Mouse (Mus musculus) right cerebral cortex, adult 2 months (tissue): Measurements from ENCODE around the gene A030003K21Rik.
"Not testable (repeated sequence)": the region's sequence is repeated elsewhere in the genome, so short reads cannot be mapped to it uniquely, and the experiment has no call there.

Experiments
- DNase-seq, 2 experiments: peaks; one replicate each; pipeline ENCODE4 v3.0.0; 2021 to 2022; ENCODE audit warnings: low spot score in 2 of 2

Gene A030003K21Rik

DNA sequence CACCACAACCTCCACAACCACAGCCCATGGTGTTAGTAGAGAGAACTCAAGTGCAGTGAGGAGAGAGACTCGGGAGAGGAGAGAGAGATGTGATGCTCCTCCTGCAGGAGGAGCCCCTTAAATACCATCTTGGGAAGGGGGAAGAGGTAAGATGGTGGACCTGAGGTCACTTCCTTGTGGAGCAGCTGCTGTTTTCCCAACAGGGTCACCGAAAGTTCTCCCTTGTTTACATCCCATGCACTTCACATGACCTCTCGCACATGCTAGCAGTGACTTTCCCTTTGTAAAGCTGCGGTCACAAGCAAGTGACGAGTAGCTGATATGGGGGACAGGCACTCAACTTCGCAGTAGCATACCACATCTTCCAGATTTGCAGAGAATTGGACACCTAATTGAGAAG is at the start of gene A030003K21Rik:
A030003K21Rik (minus strand) TSS at position 94 of the 400 bp plus-strand sequence.
- not testable (repeated sequence) for DNase-seq

DNA sequence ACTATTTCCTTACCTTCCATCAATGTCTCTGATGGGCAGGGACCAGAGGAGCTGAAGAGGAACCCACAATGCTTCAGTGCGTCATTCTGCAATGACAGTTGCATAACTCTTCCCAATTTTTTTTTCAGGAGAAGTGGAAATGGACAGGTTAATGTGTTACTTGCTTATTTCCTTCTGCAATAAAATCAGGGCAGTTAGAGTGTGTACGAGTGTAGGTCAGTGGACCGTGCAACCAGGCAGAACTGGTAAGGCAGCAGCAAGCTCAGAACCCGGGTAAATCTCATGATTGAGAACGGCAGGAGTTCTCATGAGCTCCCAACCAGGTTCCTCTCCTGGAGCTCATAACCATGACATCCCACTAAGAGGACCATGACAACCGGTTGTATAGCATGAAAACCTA is 48.9 kb upstream of the A030003K21Rik start:
- no peak for DNase-seq

DNA sequence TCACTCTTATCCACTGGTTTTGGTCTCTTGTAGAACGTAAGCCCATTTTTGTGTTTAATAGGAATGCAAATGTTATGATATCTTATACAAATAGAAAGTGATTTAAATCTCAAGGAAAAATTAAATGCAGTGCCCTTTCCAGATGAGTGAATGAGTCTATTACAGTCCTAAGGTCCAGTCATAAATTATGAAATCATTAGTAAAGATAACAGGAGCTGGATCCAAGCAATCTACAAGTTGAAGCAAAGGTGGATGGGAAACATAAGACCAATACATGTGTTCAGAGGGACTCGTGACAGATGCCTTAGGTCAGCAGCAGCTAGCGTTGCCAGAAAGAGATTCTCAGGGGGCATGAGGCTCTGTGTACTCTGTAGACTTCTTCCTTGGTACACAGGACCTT is 48.4 kb upstream of the A030003K21Rik start:
- no peak for DNase-seq

DNA sequence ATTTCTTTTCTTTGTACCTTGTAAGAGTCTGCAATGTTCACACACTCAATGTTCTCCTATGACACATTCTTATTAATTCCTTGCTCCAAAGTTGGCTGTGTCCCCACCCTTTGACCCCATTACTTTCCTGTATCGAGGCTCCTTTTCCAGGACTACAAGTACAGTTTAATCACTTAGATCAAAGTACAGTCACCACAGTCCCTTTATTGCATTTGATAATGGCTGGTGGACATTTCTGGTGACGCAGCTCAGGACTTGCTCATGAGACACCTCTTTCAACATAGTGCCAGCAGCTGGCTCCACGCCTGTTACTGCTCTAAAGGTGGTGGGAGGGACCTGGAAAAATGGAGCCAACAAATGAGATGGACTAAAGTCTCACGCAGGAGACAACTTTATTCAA is 47.9 kb upstream of the A030003K21Rik start:
- no peak for DNase-seq

DNA sequence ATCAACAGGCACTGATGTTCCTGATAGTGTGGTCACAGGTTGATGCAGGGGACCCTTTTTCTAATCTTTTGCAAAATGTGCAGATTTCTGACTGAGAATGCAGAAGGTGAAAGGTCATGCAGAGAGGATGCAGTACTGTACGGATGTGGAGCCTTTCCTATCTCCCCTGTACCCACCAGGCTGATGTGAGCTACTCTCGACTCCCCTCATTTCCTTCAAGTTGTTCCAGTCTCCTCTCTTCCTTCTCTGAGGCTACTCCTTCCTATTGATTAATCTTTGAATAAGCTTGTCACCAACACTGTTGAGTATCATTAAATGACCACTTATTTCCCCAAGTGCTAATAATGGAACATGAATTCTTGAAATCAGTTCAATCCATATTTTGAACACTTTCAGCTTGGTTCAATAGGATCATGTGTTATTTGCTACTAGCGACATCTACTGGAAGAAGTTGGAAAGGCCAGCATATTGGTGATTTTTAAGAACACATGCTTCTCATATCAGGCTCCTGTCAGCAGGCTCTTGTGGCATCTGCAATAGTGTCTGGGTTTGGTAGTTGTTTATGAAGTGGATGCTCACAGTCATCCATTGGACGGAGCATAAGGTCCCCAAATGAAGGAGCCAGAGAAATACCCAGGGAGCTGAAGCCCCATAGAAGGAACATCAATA is 44.5 kb upstream of the A030003K21Rik start:
- DNase-seq = peak; percentile 58 to 73

DNA sequence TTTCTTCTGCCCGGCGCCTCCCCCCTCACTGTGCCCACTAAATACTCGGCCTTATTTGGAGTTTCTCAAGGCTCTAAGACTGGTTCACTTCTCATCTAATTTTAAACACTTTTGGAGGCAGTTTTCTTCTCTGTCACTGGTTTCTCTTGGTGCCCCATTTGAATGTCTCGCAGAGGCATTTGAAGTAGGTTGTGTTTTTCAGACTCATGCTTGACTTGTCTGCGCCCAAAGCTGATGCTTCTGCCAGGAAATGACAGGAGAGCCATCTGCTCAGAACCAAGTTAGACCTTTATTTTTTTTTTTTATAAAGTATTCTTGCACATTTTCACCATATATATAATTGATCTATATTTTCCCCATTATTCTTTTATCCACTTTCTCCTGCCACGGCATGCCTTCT is 43.5 kb upstream of the A030003K21Rik start:
- DNase-seq = no peak

DNA sequence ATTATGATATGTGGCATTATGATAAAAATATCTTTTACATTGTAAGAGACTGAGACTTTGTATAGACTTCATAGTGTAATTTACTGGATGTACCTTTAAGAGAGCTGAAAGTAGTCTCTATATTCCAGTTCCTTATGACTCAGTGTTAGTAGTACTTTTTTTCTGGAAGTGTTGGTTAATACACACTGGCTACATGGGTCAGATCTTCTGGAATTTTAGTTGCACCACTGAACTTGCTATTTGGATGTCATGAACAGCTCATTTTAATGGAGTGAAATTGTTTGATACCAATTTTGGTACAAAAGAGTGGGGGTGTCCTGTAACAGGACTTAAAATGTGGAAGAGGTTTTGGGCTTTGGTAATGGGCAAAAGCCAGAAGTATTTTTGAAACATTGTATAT is 34.7 kb upstream of the A030003K21Rik start:
- DNase-seq = no peak

DNA sequence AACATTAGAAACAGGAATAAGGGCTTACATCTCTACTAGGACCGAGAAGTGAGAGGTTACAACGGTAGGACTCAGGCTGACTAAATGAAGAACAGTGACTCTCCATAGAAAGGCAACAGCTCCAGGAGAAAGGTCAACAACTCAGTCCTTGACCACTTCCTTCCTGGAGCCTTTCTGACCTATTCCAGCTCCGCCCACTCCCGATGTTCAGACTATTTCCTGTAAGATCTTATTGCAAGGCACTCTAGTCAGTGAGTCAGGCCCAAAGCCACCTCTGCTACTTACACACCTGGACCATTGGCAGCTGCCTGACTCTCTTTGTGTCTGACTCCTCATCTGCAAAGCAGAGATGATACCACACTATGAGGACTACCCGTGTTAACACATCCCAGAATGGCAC is 32.6 kb upstream of the A030003K21Rik start:
- no peak for DNase-seq

DNA sequence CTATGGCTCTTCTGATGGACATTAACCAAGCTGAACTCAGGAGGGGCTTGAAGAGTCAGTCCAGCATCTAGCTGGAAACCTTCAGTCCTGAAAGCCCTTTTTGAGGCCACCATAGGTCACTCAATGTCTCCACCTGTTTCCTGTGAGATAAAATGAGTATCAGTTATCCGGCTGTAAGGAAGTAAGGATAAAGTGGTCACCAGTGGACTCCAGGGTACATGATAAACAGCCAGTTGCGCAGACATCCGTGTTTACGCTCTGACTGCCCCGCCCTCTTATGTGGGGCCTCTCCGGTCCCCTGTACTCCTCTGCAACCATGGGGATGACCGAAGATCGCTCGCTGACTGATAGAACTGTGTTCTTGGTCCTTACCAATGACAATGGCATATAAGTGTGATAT is 31.2 kb upstream of the A030003K21Rik start:
- DNase-seq = no peak

DNA sequence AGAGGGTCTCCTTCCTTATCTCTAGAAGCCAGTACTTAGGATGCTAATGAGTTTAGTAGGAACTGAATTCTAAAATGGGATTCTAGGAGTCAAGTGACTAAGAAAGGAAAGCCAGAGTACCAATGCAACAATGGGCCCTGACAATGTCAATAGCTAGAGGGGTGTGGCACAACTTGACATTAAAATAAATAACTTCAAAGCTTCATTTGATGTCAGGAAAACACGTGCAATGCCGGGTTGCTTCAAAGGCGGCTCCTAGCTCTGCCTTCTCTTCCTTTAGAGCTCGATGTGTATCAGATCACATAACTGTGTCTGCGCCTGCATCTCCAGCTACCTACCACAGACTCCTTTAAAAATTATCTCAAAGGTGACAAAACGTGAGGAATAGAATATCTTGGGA is 30.7 kb upstream of the A030003K21Rik start:
- no peak for DNase-seq

DNA sequence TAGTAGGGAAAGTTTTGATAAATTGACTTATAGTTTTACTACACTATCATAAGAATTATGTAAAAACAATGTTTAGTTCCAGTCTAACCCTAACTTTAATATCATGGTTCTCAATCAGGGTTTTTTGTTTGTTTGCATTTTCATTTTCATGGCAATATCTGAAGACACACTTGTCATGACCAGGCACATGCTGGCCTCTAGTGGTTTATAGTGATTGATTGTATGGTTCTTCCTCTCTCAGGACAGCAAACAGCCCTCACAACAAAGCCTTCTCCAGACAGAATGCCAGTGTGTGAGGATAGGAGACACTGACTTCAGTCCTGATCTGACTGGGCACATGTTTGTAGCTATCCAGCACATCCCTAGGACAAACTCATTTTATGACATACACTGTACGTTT is 30.1 kb upstream of the A030003K21Rik start:
- no peak for DNase-seq

DNA sequence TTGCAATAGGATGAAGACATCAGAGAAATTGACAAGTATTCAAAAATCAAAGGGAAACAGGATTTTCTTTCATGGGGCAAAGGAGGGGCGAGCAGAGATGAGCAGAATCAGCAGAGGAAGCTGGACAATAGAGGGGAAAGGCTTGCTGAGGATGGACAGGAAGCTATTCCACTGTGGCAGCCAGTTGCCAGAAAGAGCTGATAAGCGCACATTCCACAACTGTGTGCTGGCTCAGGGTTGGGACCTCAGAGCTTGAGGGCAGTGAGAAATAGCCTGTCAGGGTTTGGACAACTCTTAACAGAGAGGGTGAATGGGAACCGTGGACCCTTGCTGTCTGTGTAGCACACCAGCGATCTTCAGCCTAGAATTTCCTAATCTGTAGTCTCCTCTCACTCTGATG is 28.9 kb upstream of the A030003K21Rik start:
- no peak for DNase-seq

DNA sequence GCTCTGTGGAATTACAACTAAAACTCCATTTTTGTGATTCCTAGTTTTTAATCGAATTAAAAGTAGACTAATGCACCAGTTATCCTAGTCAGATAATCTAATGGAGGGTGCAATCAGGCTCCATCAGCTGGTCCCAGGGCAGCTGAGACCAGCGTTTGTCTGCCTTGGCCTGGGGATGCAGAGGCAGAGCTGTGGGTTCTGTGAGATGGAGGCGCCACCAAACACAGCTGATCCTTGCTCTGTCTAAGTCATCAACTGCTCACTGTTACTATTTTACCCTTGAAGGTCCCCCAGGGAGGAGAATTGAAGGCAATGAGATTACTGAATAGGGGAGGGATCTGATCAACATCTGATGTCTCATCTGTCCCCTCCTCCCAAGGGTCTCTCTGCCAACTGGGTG is 23.2 kb upstream of the A030003K21Rik start:
- DNase-seq = no peak

DNA sequence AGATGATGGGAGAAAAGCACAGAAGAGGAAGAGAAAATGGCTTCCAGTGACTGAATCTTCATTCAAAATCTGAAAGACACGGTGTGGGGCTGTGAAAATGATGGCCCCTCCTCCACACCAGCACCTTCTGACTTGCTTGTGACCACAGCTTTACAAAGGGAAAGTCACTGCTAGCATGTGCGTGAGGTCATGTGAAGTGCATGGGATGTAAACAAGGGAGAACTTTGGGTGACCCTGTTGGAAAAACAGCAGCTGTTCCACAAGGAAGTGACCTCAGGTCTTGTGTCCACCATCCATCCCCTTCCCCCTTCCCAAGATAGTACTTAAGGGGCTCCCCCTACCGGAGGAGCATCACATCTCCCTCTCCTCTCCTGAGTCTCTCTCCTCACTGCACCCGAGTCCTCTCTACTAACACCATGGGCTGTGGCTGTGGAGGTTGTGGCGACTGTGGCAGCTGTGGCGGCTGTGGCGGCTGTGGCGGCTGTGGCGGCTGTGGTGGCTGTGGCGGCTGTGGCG is 16.7 kb upstream of the A030003K21Rik start, which contains the start of gene Gm47955:
Gm47955 (plus strand) TSS at position 417 of the 516 bp plus-strand sequence.
- no peak for DNase-seq

DNA sequence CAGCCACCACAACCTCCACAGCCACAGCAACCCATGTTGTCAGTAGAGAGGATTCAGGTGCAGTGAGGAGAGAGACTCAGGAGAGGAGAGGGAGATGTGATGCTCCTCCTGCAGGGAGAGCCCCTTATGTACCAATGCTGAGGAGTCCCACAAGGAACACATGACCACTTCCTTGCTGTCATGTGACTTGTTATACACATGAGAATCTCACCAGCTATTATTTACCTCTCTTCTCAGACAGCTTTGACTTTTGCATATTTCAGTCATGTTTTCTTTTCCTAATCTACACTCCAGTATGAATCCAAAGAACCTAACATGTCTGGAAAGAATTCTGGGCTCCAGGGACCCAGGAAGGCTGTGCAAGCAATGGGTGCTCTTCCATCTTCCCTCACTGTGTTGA is 12.7 kb upstream of the A030003K21Rik start, which contains the start of gene Gm7544:
Gm7544 (minus strand) TSS at position 101 of the 400 bp plus-strand sequence.
- not testable (repeated sequence) for DNase-seq

DNA sequence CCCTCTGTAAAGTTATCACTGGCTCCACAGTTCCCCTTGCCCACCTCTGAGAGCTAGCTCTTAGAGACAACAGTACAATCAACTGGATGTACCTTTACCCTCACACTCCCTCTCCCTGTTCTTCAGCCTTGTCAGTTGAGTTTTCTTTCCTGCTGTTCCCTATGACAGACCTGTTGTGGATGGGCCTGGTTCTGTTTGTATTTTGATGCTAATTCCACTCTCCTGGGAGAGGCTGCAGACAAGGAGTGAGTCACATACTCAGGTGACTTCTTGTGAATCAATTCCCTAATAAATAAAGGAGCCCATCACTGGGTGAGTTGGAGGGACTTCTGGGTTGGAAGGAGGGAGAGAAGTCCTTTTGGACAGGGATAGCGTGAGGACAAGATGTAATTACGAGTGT is 5.4 kb upstream of the A030003K21Rik start:
- DNase-seq = no peak

DNA sequence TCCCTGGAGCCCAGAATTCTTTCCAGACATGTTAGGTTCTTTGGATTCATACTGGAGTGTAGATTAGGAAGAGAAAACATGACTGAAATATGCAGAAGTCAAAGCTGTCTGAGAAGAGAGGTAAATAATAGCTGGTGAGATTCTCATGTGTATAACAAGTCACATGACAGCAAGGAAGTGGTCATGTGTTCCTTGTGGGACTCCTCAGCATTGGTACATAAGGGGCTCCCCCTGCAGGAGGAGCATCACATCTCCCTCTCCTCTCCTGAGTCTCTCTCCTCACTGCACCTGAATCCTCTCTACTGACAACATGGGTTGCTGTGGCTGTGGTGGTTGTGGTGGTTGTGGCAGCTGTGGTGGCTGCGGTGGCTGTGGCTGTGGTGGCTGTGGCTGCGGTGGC is 2.8 kb upstream of the A030003K21Rik start:
- not testable (repeated sequence) for DNase-seq

DNA sequence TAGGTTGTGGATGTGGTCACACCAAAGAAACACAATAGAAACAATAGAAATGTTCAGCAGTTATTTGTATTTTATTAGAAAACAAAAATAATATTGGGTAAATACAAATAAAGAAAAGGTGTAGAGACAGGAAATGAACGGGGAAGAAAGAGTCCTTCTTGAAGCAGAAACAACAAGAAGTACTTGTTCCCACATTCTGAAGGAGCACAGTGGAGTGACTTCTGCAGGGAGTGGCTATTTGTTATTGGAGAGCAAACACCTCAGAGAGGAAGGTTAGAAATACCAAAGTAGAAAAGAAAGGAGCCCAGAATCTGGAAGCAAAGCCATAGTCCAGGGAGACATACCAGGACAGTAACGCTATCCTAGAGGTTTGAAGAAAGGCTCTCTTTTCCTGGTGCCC is 683 bp downstream of the A030003K21Rik start:
- not testable (repeated sequence) for DNase-seq

DNA sequence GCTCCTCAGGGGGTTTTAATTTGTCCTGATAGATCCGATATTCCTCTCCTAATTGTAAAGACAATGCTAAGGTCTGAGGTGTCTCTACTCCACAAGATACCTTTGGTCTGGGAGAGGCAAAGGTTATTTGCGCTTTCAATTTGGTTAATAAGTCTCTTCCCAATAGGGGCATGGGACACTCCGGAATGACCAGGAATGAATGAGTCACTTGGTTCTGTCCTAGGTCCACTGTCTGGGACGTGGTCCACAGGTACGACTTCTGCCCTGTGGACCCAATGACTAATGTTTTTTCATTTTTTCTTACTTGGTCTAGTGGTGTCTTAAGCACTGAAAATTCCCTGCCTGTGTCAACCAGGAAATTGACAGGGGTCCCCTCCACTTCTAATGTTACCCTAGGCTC is 4.5 kb downstream of the A030003K21Rik start:
- no peak for DNase-seq

DNA sequence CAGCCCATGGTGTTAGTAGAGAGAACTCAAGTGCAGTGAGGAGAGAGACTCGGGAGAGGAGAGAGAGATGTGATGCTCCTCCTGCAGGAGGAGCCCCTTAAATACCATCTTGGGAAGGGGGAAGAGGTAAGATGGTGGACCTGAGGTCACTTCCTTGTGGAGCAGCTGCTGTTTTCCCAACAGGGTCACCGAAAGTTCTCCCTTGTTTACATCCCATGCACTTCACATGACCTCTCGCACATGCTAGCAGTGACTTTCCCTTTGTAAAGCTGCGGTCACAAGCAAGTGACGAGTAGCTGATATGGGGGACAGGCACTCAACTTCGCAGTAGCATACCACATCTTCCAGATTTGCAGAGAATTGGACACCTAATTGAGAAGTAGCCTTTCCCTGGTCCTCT is 11.9 kb downstream of the A030003K21Rik start, which contains the start of gene Gm6217:
Gm6217 (minus strand) TSS at position 74 of the 400 bp plus-strand sequence.
- not testable (repeated sequence) for DNase-seq

DNA sequence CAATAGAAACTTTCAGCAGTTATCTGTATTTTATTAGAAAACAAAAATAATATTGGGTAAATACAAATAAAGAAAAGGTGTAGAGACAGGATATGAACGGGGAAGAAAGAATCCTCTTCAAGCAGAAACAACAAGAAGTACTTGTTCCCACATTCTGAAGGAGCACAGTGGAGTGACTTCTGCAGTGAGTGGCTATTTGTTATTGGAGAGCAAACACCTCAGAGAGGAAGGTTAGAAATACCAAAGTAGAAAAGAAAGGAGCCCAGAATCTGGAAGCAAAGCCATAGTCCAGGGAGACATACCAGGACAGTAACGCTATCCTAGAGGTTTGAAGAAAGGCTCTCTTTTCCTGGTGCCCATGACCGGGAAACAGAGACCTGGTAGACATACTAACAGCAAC is 12.6 kb downstream of the A030003K21Rik start:
- DNase-seq = not testable (repeated sequence)

DNA sequence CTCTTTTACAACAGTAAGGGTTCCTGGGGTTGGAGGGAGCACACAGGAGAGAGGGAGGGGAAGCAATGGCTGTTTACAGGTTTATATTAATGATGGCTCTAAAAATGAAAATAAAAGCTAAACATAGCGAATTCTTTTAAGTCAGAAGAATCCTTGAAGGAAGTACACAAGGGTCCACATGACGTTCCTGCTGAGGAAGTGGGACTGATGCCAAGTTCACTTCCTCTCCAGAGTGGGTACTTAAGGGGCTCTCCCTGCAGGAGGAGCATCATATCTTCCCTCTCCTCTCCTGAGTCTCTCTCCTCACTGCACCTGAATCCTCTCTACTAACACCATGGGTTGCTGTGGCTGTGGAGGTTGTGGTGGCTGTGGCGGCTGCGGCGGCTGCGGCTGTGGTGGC is 18.5 kb downstream of the A030003K21Rik start, which contains the start of gene A030014E15Rik:
A030014E15Rik (plus strand) TSS at position 268 of the 400 bp plus-strand sequence.
- no peak for DNase-seq

DNA sequence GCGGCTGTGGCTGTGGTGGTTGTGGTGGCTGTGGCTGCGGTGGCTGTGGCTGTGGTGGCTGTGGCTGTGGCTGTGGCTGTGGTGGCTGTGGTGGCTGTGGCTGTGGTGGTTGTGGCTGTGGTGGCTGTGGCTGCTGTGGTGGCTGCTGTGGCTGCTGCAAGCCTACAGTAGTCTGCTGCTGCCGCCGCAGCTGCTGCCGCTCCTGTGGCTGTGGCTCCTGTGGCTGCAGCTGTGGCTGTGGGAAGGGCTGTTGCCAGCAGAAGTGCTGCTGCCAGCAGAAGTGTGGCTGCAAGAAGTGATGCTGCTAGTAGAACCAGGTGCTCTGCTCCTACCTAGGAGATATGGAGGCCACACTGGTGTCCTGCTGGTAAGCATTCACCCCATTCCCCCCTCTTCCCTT is 29.8 kb downstream of the A030003K21Rik start:
- DNase-seq = not testable (repeated sequence)
